Mouse (Mus musculus) erythroblast, embryonic 14.5 days (primary cell): ENCODE data around the gene Kif28.

ENCODE experiments used
- GATA1 ChIP-seq: IDR thresholded peaks from 2 replicates; pipeline ENCODE4 v1.6.1; 2012; ENCODE audit warnings: low read length, inconsistent platforms, mixed read lengths
- TAL1 ChIP-seq: IDR thresholded peaks from 3 replicates; pipeline ENCODE4 v1.6.1; 2012; ENCODE audit warnings: low read length, inconsistent platforms, mixed read lengths

DNA sequence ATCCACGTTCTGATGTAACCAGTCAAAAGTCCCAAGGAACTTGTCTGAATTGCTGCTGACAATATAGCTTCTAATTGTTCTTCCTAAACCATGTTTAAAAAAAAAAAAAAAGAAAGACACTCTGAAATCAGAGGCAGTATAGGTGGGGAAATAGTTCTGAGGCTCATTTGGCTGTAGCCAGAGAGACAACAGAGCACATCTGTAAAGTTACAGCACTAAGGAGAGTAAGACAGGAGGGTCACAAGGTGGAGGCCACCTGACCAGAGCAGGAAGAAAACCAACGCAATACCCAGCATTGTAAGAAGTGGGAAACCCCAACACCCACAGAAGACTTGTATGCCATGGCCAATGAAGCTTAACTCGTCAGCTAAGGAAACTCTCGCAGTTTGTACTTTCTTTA, 39.0 kb upstream of the Kif28 start:
- no peak for TF ChIP-seq GATA1
- TF ChIP-seq TAL1, result no peak
